Mouse (Mus musculus) adrenal gland, adult (tissue): ENCODE measurements around the gene Bsnd.
A peak's percentile ranks its signal among the peaks of the same experiment; 100 is the strongest.

Experiments used
- DNase-seq, 2 experiments: peaks; one replicate each; pipeline ENCODE4 v3.0.0; 2022 to 2023; ENCODE audit warnings: low spot score in 1 of 2; ENCODE audit not compliant: inconsistent age in 2 of 2

The Bsnd gene

GRCm38 (mm10) chr4:106492116-106492515 lies at the start of gene Bsnd:
Gene Bsnd (minus strand): TSS chr4:106492283.
- no peak for DNase-seq

DNA sequence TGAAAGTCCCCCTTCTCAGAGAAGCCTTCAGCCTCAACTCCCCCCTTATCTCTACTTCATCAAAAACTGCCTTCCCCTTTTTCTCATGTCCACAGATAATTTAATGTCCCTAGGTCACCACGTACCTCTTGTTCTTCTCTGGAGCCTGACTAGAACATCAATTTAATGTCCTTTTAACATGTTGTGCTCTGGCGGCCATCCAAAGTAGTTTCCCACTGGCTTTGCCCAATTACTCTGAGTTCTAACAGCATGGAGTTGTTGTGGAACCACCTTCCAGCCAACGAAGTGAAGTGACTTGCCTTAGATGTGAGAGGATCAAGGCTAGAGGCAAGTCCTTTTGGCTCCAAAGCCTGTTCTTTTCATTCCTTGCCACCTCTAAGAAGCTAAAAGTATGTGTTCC lies 49.4 kb upstream of the Bsnd start:
- peak; percentile 43 to 69 for DNase-seq

DNA sequence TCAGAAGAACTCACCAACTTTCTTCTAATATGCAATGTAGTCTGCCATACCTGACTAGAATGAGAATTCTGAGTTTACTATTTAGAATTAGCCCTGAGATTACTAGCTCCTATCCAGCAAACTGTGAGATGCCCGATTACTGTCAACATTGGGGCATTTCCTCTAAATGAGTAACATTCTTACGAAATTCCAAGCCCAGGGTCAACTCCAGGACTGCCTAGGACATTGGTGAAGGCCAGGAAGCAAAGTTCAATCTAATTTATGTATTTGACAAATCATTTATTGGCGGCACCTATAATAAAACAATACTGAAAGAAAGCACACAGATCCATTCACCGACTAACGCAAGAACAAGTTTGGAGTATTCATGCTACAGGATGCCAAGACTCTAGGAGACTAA lies 47.7 kb upstream of the Bsnd start:
- peak in 1 of 2 experiments; percentile 84 for DNase-seq

DNA sequence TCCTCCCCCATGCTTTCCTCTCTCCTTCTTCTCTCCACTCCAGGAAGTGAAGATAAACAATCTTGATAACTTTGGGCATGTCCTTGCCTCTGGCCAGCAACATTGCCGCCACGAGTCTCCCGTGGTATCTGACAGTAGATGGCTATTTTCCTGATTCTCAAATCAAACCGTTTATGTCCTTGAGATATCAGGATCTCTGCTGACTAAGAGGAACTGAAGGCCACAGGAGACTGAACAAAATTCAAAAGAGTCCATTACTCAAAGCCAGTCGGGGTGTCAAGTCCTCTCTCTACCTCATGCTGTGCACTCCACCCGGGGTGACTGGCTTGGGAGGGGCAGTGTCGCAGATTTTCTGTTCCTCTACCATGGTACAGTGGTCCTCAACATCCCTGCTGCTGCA lies 42.2 kb upstream of the Bsnd start:
- peak; percentile 57 to 85 for DNase-seq

DNA sequence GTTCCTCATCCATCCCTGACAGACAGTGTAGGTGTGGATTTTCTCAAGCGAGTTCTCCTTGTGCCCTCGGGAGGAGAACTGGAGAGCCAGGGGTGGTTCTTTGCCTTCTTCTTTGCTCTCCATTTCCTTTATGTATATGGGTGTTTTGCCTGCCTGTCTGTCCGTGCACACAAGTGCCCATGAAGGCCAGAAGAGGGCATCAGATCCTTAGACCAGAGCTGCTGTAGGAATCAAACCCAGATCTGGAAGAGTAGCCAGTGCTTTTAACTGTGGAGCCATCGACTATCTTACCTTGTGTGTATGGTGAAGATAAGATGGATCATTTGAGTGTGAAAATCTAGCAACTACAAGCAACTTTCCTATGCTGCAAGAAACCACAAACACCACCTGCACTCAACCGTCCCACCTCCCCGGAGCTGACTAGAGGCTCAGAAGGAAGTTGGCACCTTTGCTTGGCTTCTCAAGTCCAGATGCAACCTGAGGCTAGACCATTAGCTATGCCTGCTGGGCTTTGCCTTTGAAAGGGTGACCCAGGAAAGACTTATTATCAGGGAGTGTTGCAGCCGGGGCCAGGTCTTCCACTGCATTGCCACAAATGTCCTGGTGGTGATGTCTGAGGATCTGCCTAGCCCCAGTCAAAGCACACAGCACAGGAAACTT lies 41.5 kb upstream of the Bsnd start:
- peak; percentile 27 to 69 for DNase-seq

GRCm38 (mm10) chr4:106530113-106530482 lies 38.0 kb upstream of the Bsnd start:
- DNase-seq: no peak

GRCm38 (mm10) chr4:106529375-106530112 lies 37.5 kb upstream of the Bsnd start:
- DNase-seq: peak; percentile 89 to 96

DNA sequence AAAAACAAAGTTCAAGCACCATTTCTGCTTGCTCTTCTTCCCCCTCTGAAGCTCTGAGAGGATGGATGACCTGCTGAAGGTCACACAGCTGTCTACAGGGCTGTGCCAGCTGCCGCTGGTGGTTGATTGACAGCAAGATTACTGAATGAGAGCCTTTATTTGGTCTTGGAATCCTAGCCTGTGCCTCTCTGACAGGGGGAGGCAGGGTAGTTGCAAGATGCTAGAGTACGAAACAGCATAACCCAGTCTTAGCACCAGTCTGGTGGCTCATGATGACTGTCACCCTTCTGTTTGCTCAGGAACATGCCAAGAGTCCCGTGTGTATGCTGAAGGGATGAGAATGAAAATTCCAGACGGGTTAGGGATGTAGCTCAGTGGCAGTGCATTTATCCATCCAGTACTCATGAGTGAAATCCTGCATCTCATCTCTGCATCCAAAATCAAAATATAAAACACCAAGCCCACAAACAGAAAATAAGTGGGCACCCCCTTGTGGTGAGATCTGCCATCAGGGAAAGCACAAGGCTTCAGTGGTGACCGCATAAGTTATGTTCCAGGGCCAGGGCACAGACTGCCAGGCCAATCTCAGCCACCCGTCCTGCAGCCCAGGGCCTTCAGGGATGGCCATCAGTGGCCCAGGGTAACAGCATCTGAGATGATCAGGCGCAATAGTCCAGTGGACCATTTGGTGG lies 35.9 kb upstream of the Bsnd start:
- peak in 1 of 2 experiments; percentile 23 for DNase-seq

- no peak for DNase-seq
These were observed 32.9 kb upstream of the Bsnd start for GRCm38 (mm10) chr4:106525001-106525400.

DNA sequence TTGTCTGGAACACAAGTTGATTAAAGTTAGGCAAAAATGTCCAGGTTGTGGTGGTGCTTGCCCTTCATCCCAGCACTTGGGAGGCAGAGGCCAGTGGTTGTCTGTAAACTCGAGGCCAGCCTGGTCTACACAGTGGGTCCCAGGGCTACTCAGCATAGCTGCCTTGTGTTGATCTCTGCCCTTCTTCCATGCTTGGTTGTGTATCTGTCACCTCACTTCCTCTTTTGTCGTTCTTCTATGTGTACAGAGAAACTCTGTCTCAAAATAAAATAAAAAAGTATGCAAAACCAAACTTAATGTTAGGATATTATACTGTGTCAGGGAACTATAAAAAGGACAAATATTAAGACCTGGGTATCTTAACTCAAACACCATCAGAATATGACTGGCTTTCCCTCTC lies 32.0 kb upstream of the Bsnd start:
- DNase-seq: no peak

GRCm38 (mm10) chr4:106522547-106522946 lies 30.5 kb upstream of the Bsnd start:
- DNase-seq: no peak

- no peak for DNase-seq
These were observed 22.5 kb upstream of the Bsnd start for GRCm38 (mm10) chr4:106514606-106515005.

DNA sequence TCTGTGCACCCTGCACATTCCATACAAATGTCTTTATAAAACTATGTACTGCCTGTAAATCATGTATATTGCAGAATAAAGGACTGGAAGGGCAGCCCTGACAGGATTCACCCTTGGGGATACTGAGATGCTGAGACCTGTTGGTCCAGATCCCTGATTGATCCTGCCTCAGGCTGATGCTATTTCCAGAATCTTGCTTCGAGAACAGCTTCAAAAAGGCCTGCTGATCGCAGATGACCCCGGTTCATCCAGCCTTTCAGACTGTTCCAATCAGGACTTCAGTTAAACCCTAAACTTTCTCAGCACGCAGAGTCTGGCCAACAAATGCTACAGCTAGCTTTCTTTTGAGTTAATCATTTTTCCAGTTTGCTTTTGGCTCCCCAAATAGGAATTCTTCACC lies 17.8 kb upstream of the Bsnd start:
- DNase-seq: no peak

DNA sequence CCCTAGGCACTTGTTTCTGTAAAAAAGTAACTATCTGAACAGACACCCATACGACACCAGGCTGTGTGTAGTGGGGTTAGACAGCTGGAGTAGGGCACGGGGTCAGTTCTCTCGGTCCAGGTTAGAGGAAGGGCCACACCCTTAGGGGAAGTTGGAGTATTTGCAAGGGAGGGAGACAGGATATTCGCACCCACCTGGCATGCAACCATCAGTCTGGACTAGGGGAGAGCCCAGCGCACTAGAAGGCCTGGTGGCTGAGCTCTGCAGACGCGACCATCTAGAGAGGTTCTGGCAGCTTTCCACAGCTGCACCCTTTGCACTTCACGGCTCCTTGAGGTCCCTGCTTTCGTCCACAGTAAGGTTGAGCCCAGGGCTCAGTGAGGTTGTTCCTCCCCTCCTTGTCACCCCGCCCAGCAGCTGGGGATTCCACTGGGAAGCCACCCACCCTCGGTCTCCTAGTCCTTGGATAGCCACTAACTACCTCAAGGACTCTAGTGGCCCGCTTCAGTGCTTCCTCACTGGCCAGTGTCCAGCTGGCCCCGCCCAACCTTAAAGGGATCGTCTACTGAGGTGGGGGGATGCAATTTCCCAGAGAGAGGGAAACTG lies 13.5 kb upstream of the Bsnd start:
- no peak for DNase-seq

DNA sequence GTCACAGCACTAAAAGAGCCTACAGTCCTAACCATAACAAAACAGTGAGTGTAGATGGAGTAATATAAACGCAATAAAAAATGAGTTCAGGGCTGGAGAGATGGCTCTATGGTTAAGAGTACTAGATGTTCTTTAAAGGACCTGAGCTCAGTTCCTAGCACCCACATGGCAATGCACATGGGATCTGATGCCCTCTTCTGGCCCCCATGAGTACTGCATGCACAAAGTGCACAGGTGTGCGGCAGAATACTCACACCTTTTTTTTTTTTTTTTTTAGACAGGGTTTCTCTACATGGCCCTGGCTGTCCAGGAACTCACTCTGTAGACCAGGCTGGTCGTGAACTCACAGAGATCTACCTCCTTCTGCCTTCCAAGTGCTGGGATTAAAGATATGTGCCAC lies 11.5 kb upstream of the Bsnd start:
- DNase-seq: no peak

- no peak for DNase-seq
These were observed 8.0 kb upstream of the Bsnd start for GRCm38 (mm10) chr4:106500066-106500465.

- DNase-seq: no peak
These were observed 6.4 kb upstream of the Bsnd start for GRCm38 (mm10) chr4:106498471-106498844.

DNA sequence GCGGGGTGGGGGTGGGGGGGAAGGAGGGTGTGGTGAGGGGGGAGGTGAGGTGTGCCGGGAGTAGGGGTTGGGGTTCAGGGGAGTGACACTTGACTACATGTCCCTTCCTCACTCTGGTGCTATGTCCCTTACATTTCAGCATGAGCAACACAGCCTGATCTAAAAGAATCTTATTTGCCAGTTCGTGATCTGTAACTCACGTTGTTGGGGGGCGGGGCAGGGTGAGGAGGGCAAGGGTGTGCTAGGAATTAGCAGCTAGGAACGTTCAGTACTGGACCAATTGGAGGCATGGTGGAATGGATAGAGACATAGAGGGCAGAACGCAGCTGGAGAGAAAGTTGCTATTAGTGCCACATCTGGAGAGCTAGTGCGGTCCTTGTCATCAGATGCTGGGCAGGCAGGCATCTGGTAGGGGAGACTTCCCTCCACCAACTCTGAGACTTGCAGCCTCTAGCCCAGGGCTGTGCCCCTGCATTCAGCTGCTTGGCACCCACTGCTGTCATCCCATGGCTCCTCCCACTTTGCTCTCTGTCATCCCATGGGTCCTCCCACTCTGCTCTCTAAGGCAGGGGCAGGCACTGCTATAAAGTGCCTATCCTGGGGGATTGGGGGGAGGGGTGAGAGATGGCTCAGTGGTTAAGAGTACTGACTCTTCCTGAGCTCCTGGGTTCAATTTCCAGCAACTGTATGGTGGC lies 5.8 kb upstream of the Bsnd start:
- DNase-seq: no peak

GRCm38 (mm10) chr4:106496833-106497232 lies 4.8 kb upstream of the Bsnd start:
- DNase-seq: no peak

DNA sequence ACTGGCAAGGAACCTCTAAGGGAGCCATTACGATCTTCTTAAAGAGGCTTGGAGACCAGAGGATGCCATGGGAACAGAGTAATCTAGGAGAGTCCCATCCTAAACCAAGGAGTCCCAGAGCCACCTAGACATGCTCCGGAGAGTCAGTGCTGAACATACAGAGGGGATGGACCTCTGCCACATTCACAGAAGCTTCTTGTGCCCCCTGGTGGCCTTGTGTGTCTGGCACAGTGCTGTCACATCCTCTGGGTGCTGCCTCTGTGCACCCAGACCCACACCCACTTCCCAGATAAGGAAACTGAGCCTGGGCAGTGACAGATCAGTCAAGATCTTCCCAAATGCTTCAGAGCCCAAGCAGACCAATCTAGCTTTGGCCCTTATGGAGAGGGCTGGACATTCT lies 1.6 kb upstream of the Bsnd start:
- peak in 1 of 2 experiments; percentile 47 for DNase-seq

DNA sequence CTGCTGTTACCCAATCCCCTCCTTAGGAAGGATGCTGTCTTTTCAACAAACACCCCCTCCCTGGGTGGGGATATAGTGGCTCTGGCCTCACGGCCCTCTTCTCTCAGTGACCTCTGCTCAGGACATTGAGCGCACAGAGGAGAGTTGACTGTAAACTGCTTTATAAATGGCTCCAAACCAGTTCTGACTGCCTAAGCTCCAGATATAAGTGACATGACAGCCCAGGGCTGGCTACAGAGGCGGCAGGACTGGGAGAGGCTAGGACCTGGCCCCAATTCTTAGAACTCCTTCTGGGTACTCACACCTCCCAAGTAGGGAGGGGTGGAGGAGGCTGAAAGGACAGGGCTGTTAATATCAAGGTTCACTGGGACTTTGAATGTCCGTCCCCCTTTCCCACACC lies 1.5 kb downstream of the Bsnd start:
- DNase-seq: no peak
